Mouse (Mus musculus): ENCODE results near the gene Gm13305.
"Not testable (repeated sequence)": the region's sequence is repeated elsewhere in the genome, so short reads cannot be mapped to it uniquely, and the experiment has no call there.

DNA sequence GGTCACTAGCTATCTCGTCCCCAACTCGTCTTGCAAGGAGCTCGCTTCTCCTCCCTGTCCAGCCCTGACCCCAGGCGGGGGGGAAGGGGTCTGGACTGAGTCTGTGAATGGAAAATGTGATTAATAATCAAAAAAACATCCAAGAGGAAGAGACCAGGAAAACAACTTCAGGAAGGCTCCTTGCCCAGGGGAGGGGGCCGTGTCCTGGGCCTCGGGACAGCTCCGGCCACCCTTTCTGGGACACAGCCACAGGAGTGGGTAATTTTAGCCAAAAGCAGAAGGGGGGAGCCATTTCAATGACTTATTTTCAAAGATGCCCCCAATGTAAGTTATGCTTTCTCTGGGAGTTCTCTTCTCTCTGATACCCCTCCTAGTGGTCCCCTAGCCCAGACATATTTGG is at the start of gene Gm13305:
- TF ChIP-seq POLR2A (IDR thresholded peaks at IDR 0.05; ENCODE audit: insufficient read length, low read depth); TCF12 (IDR thresholded peaks at IDR 0.05; ENCODE audit: insufficient read depth, poor library complexity, severe bottlenecking); POLR2AphosphoS2 (IDR thresholded peaks at IDR 0.05; ENCODE audit: insufficient read length, low read depth); SRF (IDR thresholded peaks at IDR 0.05; ENCODE audit: control insufficient read depth, insufficient read length, low read depth); E2F4 (IDR thresholded peaks at IDR 0.05; ENCODE audit: insufficient read depth); TCF3 (IDR thresholded peaks at IDR 0.05; ENCODE audit: insufficient read length, low read depth); USF1 (IDR thresholded peaks at IDR 0.05; ENCODE audit: low read depth); MAX (IDR thresholded peaks at IDR 0.05; ENCODE audit: low read depth); MYOD1 (IDR thresholded peaks at IDR 0.05; ENCODE audit: control insufficient read depth in 1 of 3, insufficient read length in 2 of 3, low read depth in 2 of 3); CEBPB (IDR thresholded peaks at IDR 0.05; ENCODE audit: insufficient read depth, poor library complexity, severe bottlenecking): not testable (repeated sequence)
